ENCODE assay signal across 11 mouse cellular contexts in the genomic region with DNA sequence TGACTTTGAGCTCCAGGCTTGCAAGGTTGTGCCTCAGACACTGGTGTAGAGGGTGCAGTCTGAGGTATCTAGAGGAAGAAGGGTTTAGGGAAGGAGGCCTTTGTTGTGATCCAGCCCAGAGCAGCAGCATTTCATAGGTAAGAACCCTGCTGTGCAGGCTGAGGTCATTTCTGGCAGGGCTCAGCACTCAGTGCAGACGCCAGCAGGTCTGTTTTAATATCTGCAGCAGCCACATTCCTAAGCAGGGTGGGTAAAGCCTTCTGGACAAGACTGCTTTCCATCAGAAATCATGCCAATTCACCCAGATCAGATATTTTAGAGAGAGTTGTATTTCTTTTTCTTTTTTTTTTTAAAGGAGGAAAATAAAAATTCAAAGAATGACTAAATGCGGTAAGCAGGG.
DNase-seq lines count a peak whose midpoint lies in the region; ATAC-seq and TF ChIP-seq lines count a peak whose summit lies in the region.
"Had no signal": no experiment of that assay in that cellular context is flagged by ENCODE, and none has a peak within 500 bp of the region (broad histone marks: within the 10 kb centered on the region; RNA-seq: fewer than 3 reads in every experiment).

No protein-coding gene starts in this region.

- DNase-seq in heart, adult 18-20 months: peak; percentile 36 to 72
- DNase-seq in heart, postnatal 25 days (ENCODE audit: low spot score): no peak
- DNase-seq in brain, embryonic 14.5 days (ENCODE audit: low read depth): peak; percentile 66
- DNase-seq in forelimb bud, embryonic 11.5 days (ENCODE audit: low read depth, low spot score): peak; percentile 72
- DNase-seq in layer of hippocampus, adult 11-12 months (ENCODE audit: low spot score): no peak
- DNase-seq in ovary, postnatal 14 days (ENCODE audit: low spot score): no peak
- DNase-seq in left cerebral cortex, postnatal 14 days (ENCODE audit: low spot score in 2 of 2): no peak
- DNase-seq: thymus, postnatal 4 days had no signal

- H3K4me2 ChIP-seq in lung, embryonic 16.5 days (ENCODE audit: low read depth, low read length): no peak overlapping the region

- H3K9ac ChIP-seq in lung, embryonic 16.5 days (ENCODE audit: low read length): no peak overlapping the region

- WGBS in lung, embryonic 16.5 days: 54% methylated on average over 2 of the region's 2 CpGs

- TF ChIP-seq CTCF in brain, embryonic 14.5 days (IDR thresholded peaks at IDR 0.05; ENCODE audit: borderline replicate concordance, extremely low read depth, insufficient read depth, insufficient read length): no peak

- no peaks in the 10 kb centered on the region for H3K9me3 ChIP-seq in lung, embryonic 16.5 days (ENCODE audit: control insufficient read depth, low read length)

- peak; percentile 77 for ATAC-seq in lung, embryonic 16.5 days (ENCODE audit: low read depth)

- H3K27ac ChIP-seq in lung, embryonic 16.5 days (ENCODE audit: low read length): peak overlapping the region; percentile 91
- H3K27ac ChIP-seq: kidney, postnatal 0 days had no signal

- no peaks in the 10 kb centered on the region for H3K27me3 ChIP-seq in lung, embryonic 16.5 days (ENCODE audit: control insufficient read depth, insufficient read depth, low read depth, low read length)

- no peak for TF ChIP-seq POLR2A in brain, embryonic 14.5 days (IDR thresholded peaks at IDR 0.05; ENCODE audit: borderline replicate concordance, extremely low read depth, insufficient read depth, insufficient read length, poor library complexity, severe bottlenecking)

- intact Hi-C loops in heart, postnatal 25 days (cut with DNase I): loop anchor here (10.0 kb wide), 1 partner anchor 48 kb away; no protein-coding TSS in a partner anchor
- intact Hi-C loops in left cerebral cortex, postnatal 14 days (cut with DNase I): no loop called here

- no peaks in the 10 kb centered on the region for H3K36me3 ChIP-seq in lung, embryonic 16.5 days (ENCODE audit: control insufficient read depth, insufficient read depth, low read length)

- peaks cover 37% of the 10 kb centered on the region for H3K4me1 ChIP-seq in lung, embryonic 16.5 days (replicated peaks; ENCODE audit: control insufficient read depth, insufficient read depth, low read length)

- no peak overlapping the region for H3K4me3 ChIP-seq in lung, embryonic 16.5 days (ENCODE audit: low read length)
- H3K4me3 ChIP-seq: erythroblast, embryonic 14.5 days had no signal

Comparison
In these comparisons a context has a peak if more than half of its experiments do, and no peak if none do; other contexts are left out.
1. DNase-seq: peak in heart, adult 18-20 months (2 of 2), brain, embryonic 14.5 days (single experiment) and forelimb bud, embryonic 11.5 days (single experiment); none in heart, postnatal 25 days (single experiment), layer of hippocampus, adult 11-12 months (single experiment), ovary, postnatal 14 days (single experiment) and left cerebral cortex, postnatal 14 days (0 of 2).